Mouse (Mus musculus): Measurements from ENCODE around the gene Ggt6. TPM values are rescaled to one million over a fixed set of nuclear protein-coding genes. Genes with fewer than 3 reads are reported as not detected.

Gene Ggt6
- total RNA-seq, 2 experiments from 2014 or later: not detected

- intact Hi-C loops (cut with DNase I): no loop called here
- no peak for DNase-seq (ENCODE audit: extremely low spot score in 1 of 2, low spot score in 2 of 2)
Measured at GRCm38 (mm10) chr11:72465978-72466693, 30.8 kb downstream of the Ggt6 start.

DNA sequence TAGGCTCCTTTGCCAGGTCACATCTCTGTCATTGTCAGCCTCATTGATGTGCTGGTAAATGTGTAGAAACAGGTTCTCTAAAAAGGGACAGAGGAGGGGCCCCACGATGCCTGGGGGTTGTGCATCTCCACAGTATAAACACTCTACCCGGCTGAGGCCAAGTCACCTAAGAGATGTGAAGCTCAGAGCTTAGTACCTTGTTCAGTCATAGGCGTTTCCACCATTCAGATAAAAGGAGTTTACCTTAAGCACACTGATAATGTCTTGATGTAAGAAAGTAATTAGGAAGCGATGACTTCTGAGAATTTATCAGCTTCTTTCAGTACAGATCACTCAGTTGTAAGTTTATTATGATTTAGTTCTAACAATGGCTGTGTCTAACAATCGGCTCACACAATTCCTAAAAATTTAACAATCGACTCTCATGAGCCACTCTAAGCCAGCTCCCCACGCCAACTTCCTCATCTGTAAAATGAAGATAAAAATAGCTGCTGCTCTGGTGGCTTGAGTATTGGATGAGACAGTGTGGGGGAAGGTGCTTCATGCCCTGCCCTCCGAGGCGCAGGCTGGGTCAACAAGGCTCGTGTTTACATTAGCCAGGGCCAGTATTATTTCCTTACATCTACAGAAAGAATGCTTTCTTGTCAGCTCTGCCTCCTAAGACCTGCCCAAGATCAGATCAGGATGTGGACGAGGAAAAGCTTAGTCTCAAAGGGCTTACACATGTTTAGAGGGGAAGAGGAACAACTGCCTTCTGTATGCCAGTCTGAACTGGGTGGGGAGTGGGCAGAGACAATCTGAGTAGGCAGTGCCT lies 31.6 kb downstream of the Ggt6 start:
- intact Hi-C loops (cut with DNase I): no loop called here
- peak in 1 of 2 experiments; percentile 64 for DNase-seq (ENCODE audit: extremely low spot score in 1 of 2, low spot score in 2 of 2)

- intact Hi-C loops (cut with DNase I): no loop called here
- DNase-seq (ENCODE audit: extremely low spot score in 1 of 2, low spot score in 2 of 2): no peak
Measured at GRCm38 (mm10) chr11:72468525-72468924, 33.2 kb downstream of the Ggt6 start.

- intact Hi-C loops (cut with DNase I): no loop called here
- DNase-seq (ENCODE audit: extremely low spot score in 1 of 2, low spot score in 2 of 2): peak; percentile 55 to 91
Measured at GRCm38 (mm10) chr11:72469217-72469616, 33.9 kb downstream of the Ggt6 start.

- intact Hi-C loops (cut with DNase I): no loop called here
- DNase-seq (ENCODE audit: extremely low spot score in 1 of 2, low spot score in 2 of 2): no peak
Measured at GRCm38 (mm10) chr11:72470004-72470403, 34.7 kb downstream of the Ggt6 start.

DNA sequence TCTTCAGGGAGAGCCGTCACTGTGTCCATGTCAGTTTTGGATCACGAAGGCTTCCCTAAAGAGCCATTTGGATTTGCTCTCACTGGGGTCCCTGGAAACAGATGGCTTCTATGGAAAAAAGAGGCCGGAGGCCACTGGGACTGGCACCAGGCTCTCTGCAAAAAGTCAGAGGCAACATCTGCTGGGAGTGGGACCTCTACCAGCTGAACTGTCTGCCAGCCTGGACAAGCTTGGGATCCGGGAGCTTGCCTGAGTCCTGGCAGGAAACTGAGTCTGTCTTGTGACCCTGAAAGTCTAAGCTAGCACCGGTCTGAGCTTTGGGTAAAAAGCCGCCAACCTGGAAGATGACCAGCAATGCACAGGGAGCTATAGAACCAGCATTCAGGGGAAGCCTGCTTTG lies 36.1 kb downstream of the Ggt6 start:
- intact Hi-C loops (cut with DNase I): no loop called here
- DNase-seq (ENCODE audit: extremely low spot score in 1 of 2, low spot score in 2 of 2): no peak

GRCm38 (mm10) chr11:72473540-72473939 lies 38.2 kb downstream of the Ggt6 start:
- no peak for DNase-seq (ENCODE audit: extremely low spot score in 1 of 2, low spot score in 2 of 2)
- intact Hi-C loops (cut with DNase I): no loop called here

DNA sequence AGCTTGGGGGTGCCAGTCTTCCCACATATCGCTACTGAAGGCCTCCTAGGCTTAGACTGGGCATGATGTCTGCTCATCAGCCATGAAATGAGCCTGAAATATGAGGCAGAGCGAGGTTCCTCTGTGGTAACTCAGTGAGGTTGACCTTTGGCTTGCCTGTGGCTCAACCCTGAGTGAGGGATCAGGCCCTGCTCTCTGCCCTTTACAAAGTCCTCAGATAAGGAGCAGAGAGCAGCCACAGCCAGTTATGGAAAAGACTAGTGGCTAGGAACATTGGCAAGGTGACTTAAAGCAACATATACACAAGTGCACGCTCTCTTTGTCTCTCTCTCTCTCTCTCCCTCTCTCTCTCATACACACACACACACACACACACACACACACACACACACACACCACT lies 39.6 kb downstream of the Ggt6 start:
- DNase-seq (ENCODE audit: extremely low spot score in 1 of 2, low spot score in 2 of 2): no peak
- intact Hi-C loops (cut with DNase I): no loop called here

GRCm38 (mm10) chr11:72475408-72475807 lies 40.1 kb downstream of the Ggt6 start:
- no peak for DNase-seq (ENCODE audit: extremely low spot score in 1 of 2, low spot score in 2 of 2)
- intact Hi-C loops (cut with DNase I): no loop called here

DNA sequence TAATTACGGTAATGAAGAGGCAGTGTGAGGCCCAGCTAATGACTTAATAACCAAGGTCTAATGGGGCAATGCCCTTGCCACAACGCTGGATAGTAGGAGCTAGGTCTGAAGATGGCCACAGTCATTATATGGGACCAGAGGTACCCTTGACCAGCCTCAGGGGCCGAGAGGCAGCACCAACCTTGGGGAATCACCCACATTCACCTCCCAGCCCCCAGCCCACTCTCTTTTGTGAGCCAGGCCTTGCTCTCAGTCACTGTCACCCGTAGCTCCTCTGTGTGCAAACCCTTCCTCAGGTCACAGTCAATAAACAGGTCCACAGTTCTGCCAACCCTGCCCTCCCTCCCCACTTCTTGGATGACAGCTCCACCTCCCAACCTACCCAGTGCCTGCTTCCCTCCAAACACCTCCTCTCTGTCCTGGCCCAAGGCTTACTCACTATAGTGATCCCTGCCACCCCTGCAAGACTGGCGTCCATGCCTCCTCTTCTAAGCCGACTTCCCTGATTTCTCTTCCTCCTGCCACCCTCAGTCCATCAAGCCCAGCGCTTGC lies 40.8 kb downstream of the Ggt6 start:
- intact Hi-C loops (cut with DNase I): no loop called here
- no peak for DNase-seq (ENCODE audit: extremely low spot score in 1 of 2, low spot score in 2 of 2)

- DNase-seq (ENCODE audit: extremely low spot score in 1 of 2, low spot score in 2 of 2): no peak
- intact Hi-C loops (cut with DNase I): no loop called here
Measured at GRCm38 (mm10) chr11:72477182-72477581, 41.9 kb downstream of the Ggt6 start.

DNA sequence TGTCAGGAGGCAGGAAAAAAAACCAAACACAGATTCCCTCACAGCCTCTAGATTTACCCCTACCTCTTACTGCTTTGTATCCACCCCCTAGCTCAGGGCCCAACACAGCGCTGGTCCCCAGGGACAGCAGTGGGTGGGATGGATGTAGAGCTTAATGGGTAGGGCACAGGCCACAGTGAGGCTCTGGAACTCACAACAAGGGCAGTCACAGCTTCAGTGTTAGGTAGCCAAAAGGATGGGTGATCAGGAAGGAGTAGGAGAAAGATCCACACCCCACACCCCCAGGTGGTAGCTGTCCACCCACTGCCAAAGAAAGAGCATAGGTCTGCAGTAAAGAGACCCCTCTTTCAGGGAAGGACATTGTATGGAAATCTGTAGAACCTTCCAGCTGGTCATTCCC lies 42.3 kb downstream of the Ggt6 start:
- intact Hi-C loops (cut with DNase I): no loop called here
- no peak for DNase-seq (ENCODE audit: extremely low spot score in 1 of 2, low spot score in 2 of 2)

DNA sequence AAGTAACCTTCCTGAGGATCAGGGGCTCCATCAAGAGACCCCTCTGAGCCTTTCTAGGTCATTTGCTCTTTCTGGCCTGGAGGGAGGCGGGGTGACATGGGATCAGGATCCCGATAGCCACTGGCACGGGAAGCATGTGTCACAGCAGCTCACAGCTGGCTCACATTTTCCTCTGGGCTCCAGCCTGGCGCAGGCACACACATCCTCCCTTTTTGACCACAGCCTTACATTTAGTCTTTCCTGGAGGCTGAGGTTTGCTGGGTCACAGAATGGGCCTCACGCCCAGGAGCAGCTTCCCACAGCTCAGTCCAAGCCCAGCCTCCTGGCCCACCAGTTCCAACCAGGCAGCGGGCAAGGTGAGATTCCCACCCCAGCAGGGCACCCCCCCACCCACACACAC lies 42.9 kb downstream of the Ggt6 start:
- DNase-seq (ENCODE audit: extremely low spot score in 1 of 2, low spot score in 2 of 2): no peak
- intact Hi-C loops (cut with DNase I): no loop called here

GRCm38 (mm10) chr11:72479499-72479898 lies 44.2 kb downstream of the Ggt6 start:
- DNase-seq (ENCODE audit: extremely low spot score in 1 of 2, low spot score in 2 of 2): no peak
- intact Hi-C loops (cut with DNase I): no loop called here

DNA sequence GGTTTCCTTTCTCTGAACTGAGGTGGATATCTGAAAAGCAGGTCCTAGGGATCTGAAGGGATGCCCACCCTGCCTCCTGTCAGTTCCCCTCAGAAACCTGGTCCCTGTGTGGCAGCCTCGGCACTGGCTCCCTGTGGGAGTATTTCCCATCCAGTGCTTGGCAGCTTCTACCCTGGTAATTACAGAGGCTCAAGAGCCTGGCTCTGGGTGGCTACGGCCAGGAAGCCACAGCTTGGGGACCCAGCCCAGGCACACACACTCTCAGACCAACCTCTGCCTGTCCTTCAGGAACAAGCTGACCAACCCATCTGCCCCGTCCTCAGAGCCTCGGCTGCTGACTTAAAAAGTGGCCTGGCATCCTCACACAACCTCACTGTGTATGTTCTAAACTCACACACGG lies 46.0 kb downstream of the Ggt6 start:
- intact Hi-C loops (cut with DNase I): no loop called here
- no peak for DNase-seq (ENCODE audit: extremely low spot score in 1 of 2, low spot score in 2 of 2)

DNA sequence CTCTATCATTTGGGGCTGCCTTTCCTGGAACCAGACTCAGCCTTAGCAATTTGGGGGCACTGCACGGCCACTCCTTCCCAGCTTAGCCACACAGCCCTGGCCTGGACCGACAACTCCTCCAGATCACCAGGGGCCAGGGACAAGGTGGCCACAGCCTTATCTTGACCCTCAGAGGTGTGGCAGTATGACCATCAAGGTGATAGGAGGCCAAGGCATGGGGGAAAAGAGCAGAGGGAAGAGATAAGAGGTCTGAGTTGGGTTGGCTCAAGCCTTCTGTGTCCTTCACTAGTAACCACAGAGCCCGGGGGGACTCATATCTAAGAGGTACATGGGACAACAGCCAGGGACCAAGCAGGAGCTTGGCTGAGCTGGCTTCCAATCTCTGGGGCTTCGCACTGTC lies 46.6 kb downstream of the Ggt6 start:
- intact Hi-C loops (cut with DNase I): no loop called here
- no peak for DNase-seq (ENCODE audit: extremely low spot score in 1 of 2, low spot score in 2 of 2)

DNA sequence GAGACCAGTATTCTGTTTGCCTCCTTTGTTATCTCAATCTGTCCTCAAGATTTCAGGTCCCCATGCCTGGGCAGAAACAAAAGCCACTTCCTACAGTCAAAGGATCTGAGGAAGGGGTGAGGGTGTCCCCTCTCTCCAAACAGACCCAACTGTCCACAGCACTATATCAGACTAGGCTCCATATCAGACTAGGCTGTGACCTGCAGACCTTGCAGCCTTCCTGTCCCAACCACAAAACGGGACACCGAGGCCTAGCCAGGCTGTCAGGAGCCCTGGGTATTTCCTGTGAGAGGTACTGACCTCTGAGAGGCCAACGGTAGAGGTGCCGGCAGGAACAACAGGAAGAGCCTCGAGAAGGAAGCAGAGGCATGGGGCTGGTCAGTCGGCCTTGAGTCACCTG lies 49.2 kb downstream of the Ggt6 start:
- intact Hi-C loops (cut with DNase I): no loop called here
- no peak for DNase-seq (ENCODE audit: extremely low spot score in 1 of 2, low spot score in 2 of 2)

DNA sequence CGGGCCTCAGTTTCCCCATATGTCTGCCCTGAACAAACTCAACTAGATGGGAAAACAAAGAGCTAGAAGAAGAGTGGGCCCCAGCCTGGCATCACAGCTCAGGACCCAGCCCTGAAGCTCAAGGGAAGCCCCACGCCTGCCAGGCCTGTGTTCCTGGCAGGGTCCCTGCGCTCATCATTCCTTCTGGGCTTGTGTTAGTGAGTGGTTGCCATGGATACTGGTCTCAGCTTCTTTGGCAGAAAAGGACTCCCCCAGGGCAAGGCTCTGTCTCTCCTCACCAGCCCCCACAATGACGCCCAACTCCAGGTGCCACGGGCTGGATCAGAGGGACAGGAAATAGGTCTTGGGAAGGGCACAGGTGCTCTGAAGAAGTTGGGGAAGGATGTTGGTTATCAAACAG lies 49.8 kb downstream of the Ggt6 start:
- peak in 1 of 2 experiments; percentile 68 for DNase-seq (ENCODE audit: extremely low spot score in 1 of 2, low spot score in 2 of 2)
- intact Hi-C loops (cut with DNase I): no loop called here

- intact Hi-C loops (cut with DNase I): no loop called here
- no peak for DNase-seq (ENCODE audit: extremely low spot score in 1 of 2, low spot score in 2 of 2)
Measured at GRCm38 (mm10) chr11:72485960-72486359, 50.6 kb downstream of the Ggt6 start.

GRCm38 (mm10) chr11:72487171-72487570 lies 51.8 kb downstream of the Ggt6 start:
- DNase-seq (ENCODE audit: extremely low spot score in 1 of 2, low spot score in 2 of 2): no peak
- intact Hi-C loops (cut with DNase I): no loop called here
